Mouse (Mus musculus): ENCODE data around the gene Senp5. TPM values are rescaled to one million over a fixed set of nuclear protein-coding genes. Genes with fewer than 3 reads are reported as not detected.

Senp5 gene
- total and polyA plus RNA-seq, 2 experiments from 2014 or later = 11.0 to 27.2 TPM

DNA sequence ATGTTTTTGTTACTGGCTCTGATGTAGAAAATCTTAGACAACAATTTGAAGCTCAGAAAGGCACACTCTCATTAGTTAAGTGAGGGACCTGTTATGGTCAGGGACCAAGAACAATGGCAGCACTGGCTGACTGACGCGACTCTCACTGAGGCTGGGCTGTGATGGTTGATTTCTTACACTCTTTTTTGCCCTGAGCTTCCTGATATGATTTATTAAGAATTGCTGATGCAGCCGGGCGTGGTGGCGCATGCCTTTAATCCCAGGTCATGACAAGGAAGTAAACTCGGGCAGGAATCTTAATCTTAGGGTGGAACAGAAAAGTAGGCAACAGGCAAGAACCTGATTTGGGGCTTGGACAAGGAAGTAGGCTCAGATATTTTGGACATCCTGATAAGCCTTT lies 77.0 kb downstream of the Senp5 start:
- 80% methylated on average over 6 of the region's 6 CpGs for WGBS
- H3K4me2 ChIP-seq (ENCODE audit: low read depth) = no peak overlapping the region
- no peak for ATAC-seq

DNA sequence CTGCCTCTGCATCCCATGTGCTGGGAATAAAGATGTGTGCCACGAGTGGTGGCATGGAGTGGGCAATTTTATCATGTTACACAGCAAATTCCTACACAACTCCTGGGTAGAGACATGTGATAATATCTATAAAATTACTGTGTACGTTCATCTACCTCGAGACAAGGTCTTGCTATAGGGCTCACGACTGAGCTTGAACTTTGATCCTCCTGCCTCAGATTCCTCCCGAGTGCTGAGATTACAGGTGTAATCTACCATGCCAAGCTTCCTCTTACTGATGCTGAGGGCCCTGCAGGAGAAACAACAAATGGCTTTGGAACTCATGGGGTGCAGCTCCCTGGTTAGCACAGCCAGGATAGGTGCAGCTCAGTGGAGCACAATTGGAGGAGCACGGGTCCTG lies 78.7 kb downstream of the Senp5 start:
- WGBS = 82% methylated on average over 6 of the region's 6 CpGs
- Histone ChIP-seq H3K4me3 (ENCODE audit: low read depth, low read length) (no peak overlapping the region), H3K9me3 (ENCODE audit: low read length) (no peaks in the 10 kb centered on the region)

More for the DNA sequence above, 77.0 kb downstream of the Senp5 start:
- Histone ChIP-seq H3K4me1 (ENCODE audit: insufficient read depth) (no peaks in the 10 kb centered on the region), H3K27ac (ENCODE audit: low read depth, low read length) (no peak overlapping the region), H3K36me3 (ENCODE audit: insufficient read depth) (no peaks in the 10 kb centered on the region), H3K27me3 (ENCODE audit: insufficient read depth, low read length) (no peaks in the 10 kb centered on the region), H3K4me3 (ENCODE audit: low read depth, low read length) (no peak overlapping the region), H3K9ac (no peak overlapping the region), H3K9me3 (ENCODE audit: low read length) (no peaks in the 10 kb centered on the region)
- DNase-seq = no peak
- TF ChIP-seq CTCF (IDR thresholded peaks at IDR 0.05; ENCODE audit: low read depth) = no peak

DNA sequence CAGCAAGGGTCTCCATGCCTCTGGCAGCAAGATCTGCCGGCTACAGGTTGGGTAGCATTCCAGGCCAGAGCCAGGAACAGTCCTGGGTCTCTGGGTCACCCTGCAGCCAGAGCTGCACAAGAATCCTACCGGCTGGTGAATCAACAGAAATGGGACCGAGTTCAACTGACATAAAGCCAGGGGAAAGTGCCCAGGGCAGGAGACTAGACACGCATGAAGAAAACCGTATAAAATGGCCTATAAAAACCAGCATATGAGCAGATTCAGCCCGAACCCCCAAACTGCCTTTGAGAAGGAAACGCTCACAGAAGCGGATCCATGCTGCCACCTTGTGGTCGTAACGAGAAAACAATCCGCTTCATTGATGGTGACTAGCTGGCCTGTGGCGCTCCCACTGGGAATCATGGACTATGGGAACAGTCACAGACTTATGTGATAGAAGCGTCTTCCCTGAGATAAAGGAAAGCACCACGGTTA lies 84.8 kb downstream of the Senp5 start:
- Histone ChIP-seq H3K9me3 (ENCODE audit: low read length) (no peaks in the 10 kb centered on the region), H3K9ac (peak overlapping the region; percentile 26; the same call in 1 of the 2 replicates), H3K36me3 (ENCODE audit: insufficient read depth) (no peaks in the 10 kb centered on the region), H3K4me1 (ENCODE audit: insufficient read depth) (no peaks in the 10 kb centered on the region), H3K27me3 (ENCODE audit: insufficient read depth, low read length) (no peaks in the 10 kb centered on the region), H3K4me2 (ENCODE audit: low read depth) (no peak overlapping the region), H3K27ac (ENCODE audit: low read depth, low read length) (no peak overlapping the region), H3K4me3 (ENCODE audit: low read depth, low read length) (no peak overlapping the region)
- 2% methylated on average over 14 of the region's 14 CpGs for WGBS
- ATAC-seq (peak; percentile 89), DNase-seq (peak; percentile 95)
- peak; percentile 98 for TF ChIP-seq CTCF (IDR thresholded peaks at IDR 0.05; ENCODE audit: low read depth)

More for the DNA sequence above, 78.7 kb downstream of the Senp5 start:
- no peak for DNase-seq
- Histone ChIP-seq H3K36me3 (ENCODE audit: insufficient read depth) (no peaks in the 10 kb centered on the region), H3K4me1 (ENCODE audit: insufficient read depth) (no peaks in the 10 kb centered on the region), H3K9ac (no peak overlapping the region), H3K27me3 (ENCODE audit: insufficient read depth, low read length) (no peaks in the 10 kb centered on the region), H3K4me2 (ENCODE audit: low read depth) (no peak overlapping the region), H3K27ac (ENCODE audit: low read depth, low read length) (no peak overlapping the region)
- no peak for ATAC-seq
- no peak for TF ChIP-seq CTCF (IDR thresholded peaks at IDR 0.05; ENCODE audit: low read depth)

DNA sequence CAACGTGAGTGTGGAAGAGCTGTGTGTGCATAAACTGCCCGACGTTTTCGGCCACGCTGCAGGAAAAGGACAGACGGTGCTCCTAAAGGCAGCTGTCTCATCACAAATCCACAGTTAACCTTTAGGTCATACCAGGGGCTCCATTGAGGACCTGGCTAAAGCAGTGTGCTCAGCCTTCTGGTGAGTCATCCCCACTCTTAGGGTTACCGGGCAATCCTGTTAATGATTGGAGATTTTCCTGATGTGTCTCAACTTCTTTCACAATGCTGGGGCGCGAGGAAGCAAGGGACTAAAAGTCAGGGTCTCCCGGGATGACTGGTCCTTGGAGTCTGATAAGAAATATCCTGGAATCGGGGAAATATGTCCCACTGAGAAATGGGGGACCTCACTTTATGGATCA lies 85.3 kb downstream of the Senp5 start:
- no peak overlapping the region for H3K27ac ChIP-seq (ENCODE audit: low read depth, low read length)
- no peaks in the 10 kb centered on the region for H3K4me1 ChIP-seq (ENCODE audit: insufficient read depth)
- H3K9me3 ChIP-seq (ENCODE audit: low read length) = no peaks in the 10 kb centered on the region
- no peak overlapping the region for H3K4me3 ChIP-seq (ENCODE audit: low read depth, low read length)
- ATAC-seq (no peak), DNase-seq (no peak)
- 86% methylated on average over 11 of the region's 11 CpGs for WGBS
- no peak for TF ChIP-seq CTCF (IDR thresholded peaks at IDR 0.05; ENCODE audit: low read depth)
- no peaks in the 10 kb centered on the region for H3K27me3 ChIP-seq (ENCODE audit: insufficient read depth, low read length)
- no peak overlapping the region for H3K9ac ChIP-seq
- no peaks in the 10 kb centered on the region for H3K36me3 ChIP-seq (ENCODE audit: insufficient read depth)
- H3K4me2 ChIP-seq (ENCODE audit: low read depth) = no peak overlapping the region

- 75% methylated on average over 10 of the region's 10 CpGs for WGBS
- H3K4me2 ChIP-seq (ENCODE audit: low read depth) = no peak overlapping the region
- H3K27me3 ChIP-seq (ENCODE audit: insufficient read depth, low read length) = no peaks in the 10 kb centered on the region
- no peaks in the 10 kb centered on the region for H3K9me3 ChIP-seq (ENCODE audit: low read length)
- H3K27ac ChIP-seq (ENCODE audit: low read depth, low read length) = no peak overlapping the region
- TF ChIP-seq CTCF (IDR thresholded peaks at IDR 0.05; ENCODE audit: low read depth) = no peak
- no peak overlapping the region for H3K4me3 ChIP-seq (ENCODE audit: low read depth, low read length)
- DNase-seq (no peak), ATAC-seq (no peak)
- no peaks in the 10 kb centered on the region for H3K36me3 ChIP-seq (ENCODE audit: insufficient read depth)
- no peaks in the 10 kb centered on the region for H3K4me1 ChIP-seq (ENCODE audit: insufficient read depth)
- no peak overlapping the region for H3K9ac ChIP-seq
These were observed 92.7 kb downstream of the Senp5 start for GRCm38 (mm10) chr16:31910281-31910847.

Small RNA genes within 50 kb of the gene (microRNA-seq; reads per million reads assigned to microRNA genes)
- 0 reads per million in 2 experiments for gene Gm26269

Other genes with a start within 250 kb of the Senp5 start
- 0.54 and 0.67 TPM in 2 replicates for gene Meltf, start 124.5 kb downstream of the Senp5 start, total RNA-seq (2014; rRNA removed)
- 0.23 and 0.36 TPM in 2 replicates for gene Meltf, start 124.5 kb downstream of the Senp5 start, polyA plus RNA-seq (2015; fragmentation: Nextera tagmentation; extraction: Ambion mirVana)
- 1.4 and 4.1 TPM in 2 replicates for gene Pigz, start 69.4 kb downstream of the Senp5 start, total RNA-seq (2014; rRNA removed)
- 2.9 TPM in 2 replicates for gene Pigz, start 69.4 kb downstream of the Senp5 start, polyA plus RNA-seq (2015; fragmentation: Nextera tagmentation; extraction: Ambion mirVana)
- 81.0 and 95.7 TPM in 2 replicates for gene 0610012G03Rik, start 54.8 kb downstream of the Senp5 start, total RNA-seq (2014; rRNA removed)
- gene 0610012G03Rik, start 54.8 kb downstream of the Senp5 start, polyA plus RNA-seq (2015; fragmentation: Nextera tagmentation; extraction: Ambion mirVana) = 151 and 177 TPM in 2 replicates
- gene Ncbp2, start 54.8 kb downstream of the Senp5 start, total RNA-seq (2014; rRNA removed) = 29.9 and 39.3 TPM in 2 replicates
- gene Ncbp2, start 54.8 kb downstream of the Senp5 start, polyA plus RNA-seq (2015; fragmentation: Nextera tagmentation; extraction: Ambion mirVana) = 66.3 and 67.1 TPM in 2 replicates
- gene Pak2, start 76.1 kb upstream of the Senp5 start, total RNA-seq (2014; rRNA removed) = 35.9 and 41.1 TPM in 2 replicates
- gene Pak2, start 76.1 kb upstream of the Senp5 start, polyA plus RNA-seq (2015; fragmentation: Nextera tagmentation; extraction: Ambion mirVana) = 23.3 and 29.4 TPM in 2 replicates
- 71.7 and 102 TPM in 2 replicates for gene Pigx, start 96.5 kb upstream of the Senp5 start, total RNA-seq (2014; rRNA removed)
- 113 and 133 TPM in 2 replicates for gene Pigx, start 96.5 kb upstream of the Senp5 start, polyA plus RNA-seq (2015; fragmentation: Nextera tagmentation; extraction: Ambion mirVana)
- gene Cep19, start 96.5 kb upstream of the Senp5 start, total RNA-seq (2014; rRNA removed) = 43.6 and 51.5 TPM in 2 replicates
- gene Cep19, start 96.5 kb upstream of the Senp5 start, polyA plus RNA-seq (2015; fragmentation: Nextera tagmentation; extraction: Ambion mirVana) = 61.0 and 64.8 TPM in 2 replicates
- gene Nrros, start 162.3 kb upstream of the Senp5 start, total RNA-seq (2014; rRNA removed) = 10.2 and 12.5 TPM in 2 replicates
- 6.4 and 7.6 TPM in 2 replicates for gene Nrros, start 162.3 kb upstream of the Senp5 start, polyA plus RNA-seq (2015; fragmentation: Nextera tagmentation; extraction: Ambion mirVana)
- not detected in 2 replicates for gene Bex6, start 176.5 kb upstream of the Senp5 start, total RNA-seq (2014; rRNA removed)
- not detected in 2 replicates for gene Bex6, start 176.5 kb upstream of the Senp5 start, polyA plus RNA-seq (2015; fragmentation: Nextera tagmentation; extraction: Ambion mirVana)
- 45.2 and 51.0 TPM in 2 replicates for gene Fbxo45, start 243.9 kb upstream of the Senp5 start, total RNA-seq (2014; rRNA removed)
- gene Fbxo45, start 243.9 kb upstream of the Senp5 start, polyA plus RNA-seq (2015; fragmentation: Nextera tagmentation; extraction: Ambion mirVana) = 13.5 and 16.7 TPM in 2 replicates
- 18.0 and 21.2 TPM in 2 replicates for gene Wdr53, start 243.9 kb upstream of the Senp5 start, total RNA-seq (2014; rRNA removed)
- 11.5 and 12.8 TPM in 2 replicates for gene Wdr53, start 243.9 kb upstream of the Senp5 start, polyA plus RNA-seq (2015; fragmentation: Nextera tagmentation; extraction: Ambion mirVana)

All from forebrain, postnatal 0 days (tissue).